Mouse (Mus musculus): ENCODE measurements at regions not wholly inside any gene's neighbourhood (a gene's known extent, or its start where the extent isn't known, plus 50 kb on each side); places are given as distances from the start of the nearest gene placed in this dataset.
A peak's percentile ranks its signal among the peaks of the same experiment; 100 is the strongest.

DNA sequence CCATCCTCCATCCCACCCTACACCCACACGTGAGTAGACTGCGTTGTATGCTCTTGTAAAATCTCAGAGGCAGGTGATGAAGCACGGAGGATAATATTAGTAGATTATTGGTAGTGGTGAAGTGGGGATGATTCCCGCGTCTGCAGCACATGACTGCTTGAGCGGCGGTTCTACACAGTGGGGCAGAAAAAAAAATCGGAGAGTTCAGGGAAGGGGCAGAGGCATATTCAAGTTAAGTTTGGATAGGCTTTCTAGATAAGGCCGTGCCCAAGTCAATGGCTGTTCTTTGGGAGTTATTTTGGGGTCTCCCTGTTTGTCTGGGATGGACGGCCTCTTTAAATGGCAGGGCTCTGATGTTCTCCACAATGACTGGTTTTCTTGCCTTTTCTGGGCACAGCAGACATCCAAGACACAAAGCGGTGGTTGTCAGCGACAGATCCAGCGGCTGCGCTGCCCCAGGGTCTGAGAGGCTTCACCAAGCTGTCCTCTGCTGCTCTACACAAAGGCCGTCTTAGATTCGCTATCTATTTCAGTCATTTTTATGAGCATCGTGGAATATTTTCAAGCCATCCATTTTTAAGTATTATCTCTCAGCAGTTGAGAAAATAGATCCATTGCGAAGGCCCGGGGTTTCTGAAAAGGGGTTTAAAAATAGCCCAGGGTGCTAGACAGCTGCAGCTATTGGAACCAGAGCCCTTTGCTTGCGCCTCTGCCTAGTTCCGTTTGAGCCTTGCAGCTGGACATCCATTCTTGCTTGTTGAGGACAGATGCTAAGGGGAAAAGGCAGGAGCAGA is 284.6 kb downstream of the Gm49356 start:
- H3K27ac ChIP-seq (replicated peaks) = peak overlapping the region; percentile 75
- no peaks in the 10 kb centered on the region for H3K36me3 ChIP-seq
- H3K4me1 ChIP-seq = peaks cover 20% of the 10 kb centered on the region
- WGBS = 70% methylated on average over 21 of the region's 21 CpGs
- peak overlapping the region; percentile 10; the same call in 1 of the 2 replicates for H3K4me2 ChIP-seq (replicated peaks)
- no peaks in the 10 kb centered on the region for H3K9me3 ChIP-seq
- no peak overlapping the region for H3K9ac ChIP-seq (replicated peaks)
- no peaks in the 10 kb centered on the region for H3K27me3 ChIP-seq
- peak; percentile 69 for ATAC-seq (ENCODE audit: low FRiP score, low read depth)
- H3K4me3 ChIP-seq = no peak overlapping the region

DNA sequence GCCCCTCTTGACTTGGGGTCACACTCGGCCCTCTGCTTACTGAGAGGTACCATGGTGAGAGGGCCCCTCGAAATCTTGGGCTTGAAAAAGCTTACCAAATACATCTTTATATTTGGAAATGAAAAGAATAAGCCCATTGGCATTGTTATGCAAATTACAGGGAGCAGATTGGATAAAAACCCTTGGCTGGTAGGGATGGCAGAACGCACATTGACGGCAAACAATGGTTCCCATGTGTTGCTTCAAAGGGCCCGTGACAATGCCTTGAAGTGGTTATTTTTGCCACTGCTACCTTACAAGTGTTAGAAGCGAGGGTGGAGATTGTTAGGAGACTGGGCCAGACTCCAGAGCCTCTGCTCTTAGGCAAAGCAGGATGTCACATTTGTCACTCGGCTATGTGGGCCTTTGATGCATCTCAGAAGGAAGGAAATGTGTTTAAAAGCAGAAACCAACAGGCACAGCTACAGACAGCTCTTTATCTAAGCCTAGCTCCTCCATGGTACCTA is 285.2 kb downstream of the Gm49356 start:
- H3K36me3 ChIP-seq = no peaks in the 10 kb centered on the region
- no peaks in the 10 kb centered on the region for H3K9me3 ChIP-seq
- WGBS = 11% methylated on average over 7 of the region's 7 CpGs
- no peak overlapping the region for H3K4me3 ChIP-seq
- peaks cover 18% of the 10 kb centered on the region for H3K4me1 ChIP-seq
- H3K27ac ChIP-seq (replicated peaks) = peak overlapping the region; percentile 75
- ATAC-seq (ENCODE audit: low FRiP score, low read depth) = peak; percentile 64
- H3K9ac ChIP-seq (replicated peaks) = no peak overlapping the region
- H3K4me2 ChIP-seq (replicated peaks) = peak overlapping the region; percentile 10; the same call in 1 of the 2 replicates
- H3K27me3 ChIP-seq = no peaks in the 10 kb centered on the region

- Histone ChIP-seq H3K27ac (replicated peaks) (peak overlapping the region; percentile 75; the same call in 1 of the 2 replicates), H3K9me3 (no peaks in the 10 kb centered on the region), H3K27me3 (no peaks in the 10 kb centered on the region), H3K9ac (replicated peaks) (no peak overlapping the region), H3K4me2 (replicated peaks) (no peak overlapping the region), H3K4me1 (peaks cover 18% of the 10 kb centered on the region), H3K4me3 (no peak overlapping the region), H3K36me3 (no peaks in the 10 kb centered on the region)
- ATAC-seq (ENCODE audit: low FRiP score, low read depth) = peak; percentile 67
- WGBS = 73% methylated on average over 8 of the region's 8 CpGs
These were observed 285.9 kb downstream of the Gm49356 start for GRCm38 (mm10) chr15:59174893-59175531.

DNA sequence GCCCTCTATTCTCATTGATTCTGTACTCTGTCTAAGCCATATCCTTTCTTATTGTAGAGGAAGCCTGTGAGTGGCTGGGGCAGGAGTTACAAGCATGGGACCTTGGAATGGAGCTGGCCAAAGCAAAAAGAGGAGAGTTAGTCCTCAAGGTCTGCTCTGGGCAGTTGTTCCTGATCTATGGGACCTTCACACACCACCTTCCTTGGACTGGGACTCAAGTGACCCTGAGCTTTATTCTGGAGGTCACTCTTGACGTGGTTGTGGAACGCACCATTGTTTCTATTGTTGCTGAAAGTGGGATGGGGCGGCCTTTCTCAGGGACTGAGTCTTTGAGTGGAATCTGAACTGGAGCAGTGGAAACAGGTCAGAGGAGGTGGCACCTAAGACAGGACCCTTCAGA is 291.0 kb downstream of the Gm49356 start:
- Histone ChIP-seq H3K27me3 (no peaks in the 10 kb centered on the region; the same call in 1 of the 2 replicates), H3K4me3 (no peak overlapping the region), H3K36me3 (no peaks in the 10 kb centered on the region), H3K9me3 (no peaks in the 10 kb centered on the region), H3K4me2 (replicated peaks) (no peak overlapping the region), H3K4me1 (0 out of 2 replicates have a peak, but pooled peaks cover 2% of the 10 kb centered on the region), H3K27ac (replicated peaks) (no peak overlapping the region), H3K9ac (replicated peaks) (no peak overlapping the region)
- ATAC-seq (ENCODE audit: low FRiP score, low read depth) = no peak
- WGBS = 78% methylated on average over 3 of the region's 3 CpGs

GRCm38 (mm10) chr15:59184461-59184860 is 295.4 kb downstream of the Gm49356 start:
- no peak for ATAC-seq (ENCODE audit: low FRiP score, low read depth)
- Histone ChIP-seq H3K9ac (replicated peaks) (no peak overlapping the region), H3K4me2 (replicated peaks) (no peak overlapping the region), H3K4me1 (peaks cover 8% of the 10 kb centered on the region; the same call in 1 of the 2 replicates), H3K27me3 (no peaks in the 10 kb centered on the region; the same call in 1 of the 2 replicates), H3K27ac (replicated peaks) (no peak overlapping the region), H3K9me3 (no peaks in the 10 kb centered on the region), H3K4me3 (no peak overlapping the region), H3K36me3 (no peaks in the 10 kb centered on the region)
- 92% methylated on average over 9 of the region's 9 CpGs for WGBS

- Histone ChIP-seq H3K4me1 (peaks cover 8% of the 10 kb centered on the region; the same call in 1 of the 2 replicates), H3K27ac (replicated peaks) (no peak overlapping the region), H3K9ac (replicated peaks) (no peak overlapping the region), H3K27me3 (no peaks in the 10 kb centered on the region; the same call in 1 of the 2 replicates), H3K4me3 (no peak overlapping the region), H3K36me3 (no peaks in the 10 kb centered on the region), H3K9me3 (no peaks in the 10 kb centered on the region), H3K4me2 (replicated peaks) (no peak overlapping the region)
- no peak for ATAC-seq (ENCODE audit: low FRiP score, low read depth)
- WGBS = 76% methylated on average over 4 of the region's 4 CpGs
These were observed 298.5 kb downstream of the Gm49356 start for GRCm38 (mm10) chr15:59187566-59187965.

GRCm38 (mm10) chr15:59188371-59188770 is 299.3 kb downstream of the Gm49356 start:
- no peaks in the 10 kb centered on the region for H3K36me3 ChIP-seq
- no peak overlapping the region for H3K4me2 ChIP-seq (replicated peaks)
- no peaks in the 10 kb centered on the region; the same call in 1 of the 2 replicates for H3K27me3 ChIP-seq
- H3K9ac ChIP-seq (replicated peaks) = no peak overlapping the region
- WGBS = 23% methylated on average over 4 of the region's 4 CpGs
- no peak overlapping the region for H3K27ac ChIP-seq (replicated peaks)
- ATAC-seq (ENCODE audit: low FRiP score, low read depth) = no peak
- no peaks in the 10 kb centered on the region for H3K9me3 ChIP-seq
- H3K4me3 ChIP-seq = no peak overlapping the region
- H3K4me1 ChIP-seq = peaks cover 8% of the 10 kb centered on the region; the same call in 1 of the 2 replicates

GRCm38 (mm10) chr15:59190511-59190910 is 301.4 kb downstream of the Gm49356 start:
- H3K9ac ChIP-seq (replicated peaks) = no peak overlapping the region
- no peaks in the 10 kb centered on the region for H3K36me3 ChIP-seq
- no peaks in the 10 kb centered on the region for H3K9me3 ChIP-seq
- H3K27ac ChIP-seq (replicated peaks) = no peak overlapping the region
- WGBS = 88% methylated on average over 5 of the region's 5 CpGs
- H3K4me3 ChIP-seq = no peak overlapping the region
- H3K4me1 ChIP-seq = peaks cover 13% of the 10 kb centered on the region
- no peak overlapping the region for H3K4me2 ChIP-seq (replicated peaks)
- H3K27me3 ChIP-seq = peaks cover 7% of the 10 kb centered on the region; the same call in 1 of the 2 replicates
- no peak for ATAC-seq (ENCODE audit: low FRiP score, low read depth)

DNA sequence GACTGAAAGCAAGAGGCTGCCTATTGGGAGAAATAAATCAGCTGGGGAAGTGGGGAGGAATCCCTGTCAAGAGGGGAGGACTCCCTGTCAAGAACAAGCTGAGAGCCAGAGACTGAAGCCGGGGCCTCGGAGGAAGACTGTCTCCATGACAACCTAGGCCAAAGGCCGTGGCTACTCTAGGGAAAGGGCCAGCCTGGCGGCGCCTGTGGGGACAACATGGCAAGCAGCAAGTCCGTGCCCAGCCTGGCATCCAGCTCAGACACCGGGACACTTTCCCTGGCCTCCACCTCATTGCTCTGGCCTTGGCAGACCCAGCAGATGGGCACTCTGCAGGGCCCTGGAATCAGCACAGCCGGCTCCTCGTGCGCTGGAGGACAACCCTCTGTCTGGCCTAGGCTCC is 305.3 kb downstream of the Gm49356 start:
- WGBS = 44% methylated on average over 10 of the region's 10 CpGs
- peaks cover 24% of the 10 kb centered on the region for H3K4me1 ChIP-seq
- no peaks in the 10 kb centered on the region for H3K36me3 ChIP-seq
- no peak overlapping the region for H3K27ac ChIP-seq (replicated peaks)
- no peak overlapping the region for H3K9ac ChIP-seq (replicated peaks)
- H3K4me2 ChIP-seq (replicated peaks) = no peak overlapping the region
- ATAC-seq (ENCODE audit: low FRiP score, low read depth) = no peak
- no peak overlapping the region for H3K4me3 ChIP-seq
- no peaks in the 10 kb centered on the region for H3K9me3 ChIP-seq
- peaks cover 7% of the 10 kb centered on the region; the same call in 1 of the 2 replicates for H3K27me3 ChIP-seq

- H3K9ac ChIP-seq (replicated peaks) = no peak overlapping the region
- WGBS = 90% methylated on average over 5 of the region's 5 CpGs
- H3K36me3 ChIP-seq = no peaks in the 10 kb centered on the region
- no peak overlapping the region for H3K27ac ChIP-seq (replicated peaks)
- no peak overlapping the region for H3K4me3 ChIP-seq
- H3K4me1 ChIP-seq = peaks cover 24% of the 10 kb centered on the region
- ATAC-seq (ENCODE audit: low FRiP score, low read depth) = no peak
- H3K27me3 ChIP-seq = peaks cover 7% of the 10 kb centered on the region; the same call in 1 of the 2 replicates
- no peak overlapping the region for H3K4me2 ChIP-seq (replicated peaks)
- H3K9me3 ChIP-seq = no peaks in the 10 kb centered on the region
These were observed 307.3 kb downstream of the Gm49356 start for GRCm38 (mm10) chr15:59196351-59196750.

DNA sequence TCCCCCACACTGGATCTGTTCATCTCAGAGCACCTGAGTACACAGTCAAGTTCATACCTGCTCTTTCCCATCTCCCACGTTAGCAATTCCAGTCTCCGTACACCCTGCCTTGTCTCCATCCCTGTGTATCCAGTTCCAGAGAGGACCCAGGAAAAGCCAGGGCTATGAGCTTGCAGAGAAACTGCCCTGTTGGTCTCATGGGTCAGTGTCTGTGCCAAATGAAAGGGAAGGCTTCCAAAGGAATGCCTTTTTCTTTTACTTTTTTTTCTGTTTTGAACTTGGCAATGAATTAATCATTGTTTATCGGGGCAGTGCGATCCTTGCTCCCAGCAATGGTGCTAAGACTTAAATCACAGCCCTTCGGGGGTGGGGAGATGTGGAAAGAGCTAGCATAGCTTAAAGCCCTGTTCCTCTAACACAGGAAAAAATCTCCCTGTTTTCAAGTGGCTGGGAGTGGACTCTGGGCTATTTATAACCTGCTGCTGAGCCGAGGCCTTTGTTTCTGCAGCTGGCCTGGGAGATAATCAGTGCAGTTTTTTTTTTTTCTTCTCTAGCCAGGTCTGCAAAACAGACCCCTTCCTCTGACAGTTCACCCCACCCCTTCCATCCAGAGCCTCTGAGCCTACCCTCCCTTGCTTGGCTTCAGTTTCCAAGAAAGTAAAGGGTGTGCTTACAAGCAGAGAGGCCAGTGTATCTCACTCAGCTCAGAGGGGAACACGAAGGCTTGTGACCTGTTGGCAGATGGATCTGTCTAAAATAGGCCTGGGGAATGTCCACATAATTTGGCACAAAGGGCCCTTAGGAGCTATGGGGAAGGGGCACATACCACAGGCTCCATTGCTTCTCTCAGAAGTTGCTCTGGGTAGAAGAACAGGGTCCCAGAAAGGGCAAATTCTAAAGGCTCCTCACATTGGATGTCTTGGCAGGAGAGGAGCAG is 308.6 kb downstream of the Gm49356 start:
- Histone ChIP-seq H3K27ac (replicated peaks) (peak overlapping the region; percentile 68), H3K27me3 (peaks cover 13% of the 10 kb centered on the region; the same call in 1 of the 2 replicates), H3K9me3 (no peaks in the 10 kb centered on the region), H3K4me1 (peaks cover 24% of the 10 kb centered on the region), H3K4me3 (no peak overlapping the region), H3K9ac (replicated peaks) (no peak overlapping the region), H3K36me3 (no peaks in the 10 kb centered on the region), H3K4me2 (replicated peaks) (peak overlapping the region; percentile 13; the same call in 1 of the 2 replicates)
- peak; percentile 69 for ATAC-seq (ENCODE audit: low FRiP score, low read depth)
- WGBS = 17% methylated on average over 7 of the region's 7 CpGs

Data from midbrain, embryonic 12.5 days (tissue).